Mouse (Mus musculus) forebrain, embryonic 15.5 days (tissue): ENCODE measurements at regions not wholly inside any gene's neighbourhood (a gene's known extent, or its start where the extent isn't known, plus 50 kb on each side); places are given as distances from the start of the nearest gene placed in this dataset.

ENCODE experiments used
- ATAC-seq: fragments of 200-750 bp; cut with Nextera tagmentation; replicated peaks from 2 replicates; pipeline ENCODE4 v1.8.0; 2017; ENCODE audit warnings: mild to moderate bottlenecking, moderate TSS enrichment, moderate library complexity
- H3K27ac ChIP-seq: fragments of 300-500 bp; sonication (generic); replicated peaks from 2 replicates; pipeline ENCODE4 v1.5.1; 2015; ENCODE audit warnings: mild to moderate bottlenecking, inconsistent platforms
- H3K27me3 ChIP-seq: fragments of 300-500 bp; sonication (generic); 2 replicates; pipeline ENCODE4 v1.6.1; 2015; ENCODE audit warnings: inconsistent platforms
- H3K36me3 ChIP-seq: fragments of 300-500 bp; sonication (generic); 2 replicates; pipeline ENCODE4 v1.6.1; 2015; ENCODE audit warnings: mild to moderate bottlenecking, inconsistent platforms
- H3K4me1 ChIP-seq: fragments of 300-500 bp; sonication (generic); 2 replicates; pipeline ENCODE4 v1.6.1; 2015; ENCODE audit warnings: inconsistent platforms
- H3K4me2 ChIP-seq: fragments of 300-500 bp; sonication (generic); replicated peaks from 2 replicates; pipeline ENCODE4 v1.6.1; 2015; ENCODE audit warnings: mild to moderate bottlenecking, inconsistent platforms
- H3K4me3 ChIP-seq: fragments of 300-500 bp; sonication (generic); 2 replicates; pipeline ENCODE4 v1.5.1; 2015; ENCODE audit warnings: mild to moderate bottlenecking, inconsistent platforms
- H3K9ac ChIP-seq: fragments of 300-500 bp; sonication (generic); replicated peaks from 2 replicates; pipeline ENCODE4 v1.6.1; 2015; ENCODE audit warnings: mild to moderate bottlenecking, inconsistent platforms
- H3K9me3 ChIP-seq: fragments of 300-500 bp; sonication (generic); 2 replicates; pipeline ENCODE4 v1.6.1; 2016; ENCODE audit warnings: inconsistent platforms
- WGBS: fragments of 180-500 bp; shearing (Covaris S2); methylation state at CpG from one replicate; pipeline ENCODE4 v1.1.7; 2015; ENCODE audit warnings: mixed read lengths; 5-methylcytosine and 5-hydroxymethylcytosine counted together

- Histone ChIP-seq H3K9ac (no peak overlapping the region), H3K36me3 (no peaks in the 10 kb centered on the region), H3K27me3 (no peaks in the 10 kb centered on the region), H3K4me3 (no peak overlapping the region), H3K4me2 (no peak overlapping the region), H3K9me3 (peaks cover 60% of the 10 kb centered on the region), H3K4me1 (no peaks in the 10 kb centered on the region), H3K27ac (no peak overlapping the region)
- WGBS: 68% methylated on average over 2 of the region's 2 CpGs
- ATAC-seq: no peak
Measured at GRCm38 (mm10) chr4:121540040-121540439, 81.9 kb downstream of the Gm12887 start.
